Mouse (Mus musculus) megakaryocyte progenitor cell, adult 5-6 weeks (primary cell): ENCODE measurements around the gene Plpp7. TPM values are rescaled to one million over a fixed set of nuclear protein-coding genes. Genes with fewer than 3 reads are reported as not detected.

Source experiments
- ATAC-seq: replicated peaks from 2 replicates; pipeline ENCODE4 v1.8.0; 2016; ENCODE audit warnings: mild to moderate bottlenecking, moderate TSS enrichment, inconsistent platforms; ENCODE audit not compliant: poor library complexity
- total RNA-seq, 2 experiments: library from RNA; stranded (forward) in 1 of 2; stranded (reverse) in 1 of 2; fragments of 157-497, 149-512 nt in 1 of 2; fragments of 200-1000 nt in 1 of 2; gene quantifications; 2 replicates each; pipeline versions ENCODE4 v1.2.3 to v1.2.4; 2015 to 2017

Gene Plpp7
- total RNA-seq, 2 experiments from 2014 or later: 1.4 to 2.5 TPM

GRCm38 (mm10) chr2:32132567-32132992 is 37.3 kb downstream of the Plpp7 start:
- ATAC-seq: peak; percentile 74

- ATAC-seq: peak; percentile 43
Observed at GRCm38 (mm10) chr2:32134039-32134438, 38.7 kb downstream of the Plpp7 start.

- ATAC-seq: peak; percentile 91
Observed at GRCm38 (mm10) chr2:32137667-32138266, 42.4 kb downstream of the Plpp7 start.

- ATAC-seq: no peak
Observed at GRCm38 (mm10) chr2:32139377-32139776, 44.0 kb downstream of the Plpp7 start.

- ATAC-seq: no peak
Observed at GRCm38 (mm10) chr2:32140498-32140934, 45.2 kb downstream of the Plpp7 start.

- ATAC-seq: no peak
Observed at GRCm38 (mm10) chr2:32141602-32142001, 46.3 kb downstream of the Plpp7 start.

GRCm38 (mm10) chr2:32142368-32142767 is 47.0 kb downstream of the Plpp7 start:
- no peak for ATAC-seq

GRCm38 (mm10) chr2:32144633-32145032 is 49.3 kb downstream of the Plpp7 start:
- peak; percentile 79 for ATAC-seq

GRCm38 (mm10) chr2:32146617-32147162 is 51.4 kb downstream of the Plpp7 start:
- no peak for ATAC-seq

GRCm38 (mm10) chr2:32150135-32150534 is 54.8 kb downstream of the Plpp7 start:
- no peak for ATAC-seq

- no peak for ATAC-seq
Observed at GRCm38 (mm10) chr2:32150562-32150923, 55.2 kb downstream of the Plpp7 start.

- ATAC-seq: peak; percentile 37
Observed at GRCm38 (mm10) chr2:32150924-32151659, 55.8 kb downstream of the Plpp7 start, which contains the start of gene Prrc2b. Prrc2b (plus strand) TSS chr2:32151082.

- ATAC-seq: peak; percentile 54
Observed at GRCm38 (mm10) chr2:32151660-32152366, 56.5 kb downstream of the Plpp7 start.

GRCm38 (mm10) chr2:32152367-32153034 is 57.2 kb downstream of the Plpp7 start:
- ATAC-seq: no peak

GRCm38 (mm10) chr2:32153041-32153790 is 57.9 kb downstream of the Plpp7 start:
- peak; percentile 53 for ATAC-seq

GRCm38 (mm10) chr2:32153791-32154119 is 58.4 kb downstream of the Plpp7 start:
- ATAC-seq: no peak

GRCm38 (mm10) chr2:32154334-32154997 is 59.1 kb downstream of the Plpp7 start:
- ATAC-seq: no peak

- ATAC-seq: no peak
Observed at GRCm38 (mm10) chr2:32154998-32155541, 59.7 kb downstream of the Plpp7 start.

GRCm38 (mm10) chr2:32155614-32156013 is 60.3 kb downstream of the Plpp7 start:
- ATAC-seq: no peak
